Mouse (Mus musculus) MEL (cell line): ENCODE results near the gene Ikzf1. TPM values are rescaled to one million over a fixed set of nuclear protein-coding genes. Genes with fewer than 3 reads are reported as not detected.

Experiments
- DNase-seq: peaks from one replicate; pipeline ENCODE4 v3.0.0; 2011; ENCODE audit warnings: low read depth, low spot score
- H3K27ac ChIP-seq: 2 replicates; pipeline ENCODE4 v1.5.1; 2012; ENCODE audit warnings: low read depth, mild to moderate bottlenecking, control low read depth, low read length, moderate library complexity; ENCODE audit not compliant: control insufficient read depth
- H3K27me3 ChIP-seq, 2 experiments: fragments of 150-350 bp in 1 of 2; sonication (generic) in 1 of 2; 2 replicates each; pipeline ENCODE4 v1.6.1; 2012; ENCODE audit warnings: low read length in 2 of 2, mild to moderate bottlenecking in 2 of 2, improper control_type of control experiment in 1 of 2, moderate library complexity in 1 of 2; ENCODE audit not compliant: insufficient read depth in 2 of 2, control insufficient read depth in 1 of 2
- H3K36me3 ChIP-seq, 2 experiments: 2 replicates each; pipeline ENCODE4 v1.6.1; 2012 to 2014; ENCODE audit warnings: low read length in 2 of 2, improper control_type of control experiment in 1 of 2, inconsistent platforms in 1 of 2, mild to moderate bottlenecking in 1 of 2; ENCODE audit not compliant: insufficient read depth in 2 of 2, control insufficient read depth in 1 of 2
- H3K4me1 ChIP-seq, 2 experiments: fragments of 150-350 bp in 1 of 2; sonication (generic) in 1 of 2; 2 replicates each; pipeline ENCODE4 v1.6.1; 2012; ENCODE audit warnings: low read length in 2 of 2, improper control_type of control experiment in 1 of 2, mild to moderate bottlenecking in 1 of 2; ENCODE audit not compliant: insufficient read depth in 2 of 2, control insufficient read depth in 1 of 2
- H3K4me3 ChIP-seq, 2 experiments: fragments of 150-350 bp in 1 of 2; sonication (generic) in 1 of 2; 2 replicates each; pipeline ENCODE4 v1.5.1; 2012; ENCODE audit warnings: low read depth in 2 of 2, low read length in 2 of 2, mild to moderate bottlenecking in 2 of 2, moderate library complexity in 2 of 2, control low read depth in 1 of 2, improper control_type of control experiment in 1 of 2; ENCODE audit not compliant: control insufficient read depth in 1 of 2, insufficient read depth in 1 of 2
- H3K79me2 ChIP-seq: 2 replicates; pipeline ENCODE4 v1.6.1; 2012; ENCODE audit warnings: mild to moderate bottlenecking, low read length, moderate library complexity; ENCODE audit not compliant: control insufficient read depth, poor library complexity, insufficient read depth
- H3K9ac ChIP-seq: 2 replicates; pipeline ENCODE4 v1.6.1; 2012; ENCODE audit warnings: low read depth, mild to moderate bottlenecking, control low read depth, low read length, moderate library complexity; ENCODE audit not compliant: control insufficient read depth, poor library complexity, severe bottlenecking
- H3K9me3 ChIP-seq: fragments of 150-350 bp; sonication (generic); replicated peaks from 2 replicates; pipeline ENCODE4 v1.6.1; 2012; ENCODE audit warnings: mild to moderate bottlenecking, low read length, improper control_type of control experiment, moderate library complexity; ENCODE audit not compliant: insufficient read depth
- BHLHE40 ChIP-seq: IDR thresholded peaks from 2 replicates; pipeline ENCODE4 v1.6.1; 2012; ENCODE audit warnings: low read depth, mild to moderate bottlenecking, inconsistent platforms, low read length, improper control_type of control experiment, borderline replicate concordance
- CHD1 ChIP-seq: IDR thresholded peaks from 2 replicates; pipeline ENCODE4 v1.6.1; 2012; ENCODE audit warnings: low read depth, mild to moderate bottlenecking, inconsistent platforms, low read length, improper control_type of control experiment
- CHD2 ChIP-seq: IDR thresholded peaks from 2 replicates; pipeline ENCODE4 v1.6.1; 2011; ENCODE audit warnings: low read length, improper control_type of control experiment
- CTCF ChIP-seq, 3 experiments: IDR thresholded peaks in 2 of 3; conservative IDR thresholded peaks in 1 of 3; 2 replicates each; pipeline ENCODE4 v1.5.1; 2011 to 2012; ENCODE audit warnings: low read length in 3 of 3, low read depth in 2 of 3, mild to moderate bottlenecking in 2 of 3, improper control_type of control experiment in 1 of 3, inconsistent platforms in 1 of 3, mixed read lengths in 1 of 3, moderate library complexity in 1 of 3; ENCODE audit not compliant: control insufficient read depth in 1 of 3, insufficient read depth in 1 of 3, poor library complexity in 1 of 3, severe bottlenecking in 1 of 3
- E2F4 ChIP-seq: IDR thresholded peaks from 2 replicates; pipeline ENCODE4 v1.6.1; 2011; ENCODE audit warnings: low read depth, low read length, improper control_type of control experiment, borderline replicate concordance
- ELF1 ChIP-seq: IDR thresholded peaks from 2 replicates; pipeline ENCODE4 v1.6.1; 2014; ENCODE audit warnings: low read depth, mild to moderate bottlenecking, inconsistent platforms, low read length, improper control_type of control experiment, moderate library complexity
- GATA1 ChIP-seq: IDR thresholded peaks from 2 replicates; pipeline ENCODE4 v1.6.1; 2011; ENCODE audit warnings: low read depth, low read length, improper control_type of control experiment
- HCFC1 ChIP-seq: IDR thresholded peaks from 2 replicates; pipeline ENCODE4 v1.6.1; 2012; ENCODE audit warnings: low read depth, mild to moderate bottlenecking, inconsistent platforms, low read length, improper control_type of control experiment, moderate library complexity
- KAT2A ChIP-seq: conservative IDR thresholded peaks from 2 replicates; pipeline ENCODE4 v1.6.1; 2012; ENCODE audit warnings: low read depth, low read length, improper control_type of control experiment, inconsistent platforms
- MAX ChIP-seq: IDR thresholded peaks from 2 replicates; pipeline ENCODE4 v1.6.1; 2011; ENCODE audit warnings: low read length, improper control_type of control experiment
- MXI1 ChIP-seq: IDR thresholded peaks from 2 replicates; pipeline ENCODE4 v1.6.1; 2011; ENCODE audit warnings: mild to moderate bottlenecking, low read depth, low read length, improper control_type of control experiment
- MYB ChIP-seq: IDR thresholded peaks from 2 replicates; pipeline ENCODE4 v1.6.1; 2011; ENCODE audit warnings: mild to moderate bottlenecking, low read depth, low read length, improper control_type of control experiment
- NELFE ChIP-seq: IDR thresholded peaks from 2 replicates; pipeline ENCODE4 v1.6.1; 2011; ENCODE audit warnings: low read depth, low read length, improper control_type of control experiment
- SMC3 ChIP-seq: IDR thresholded peaks from 2 replicates; pipeline ENCODE4 v1.6.1; 2011; ENCODE audit warnings: low read depth, low read length, improper control_type of control experiment
- TBP ChIP-seq: IDR thresholded peaks from 2 replicates; pipeline ENCODE4 v1.8.0; 2011; ENCODE audit warnings: low read depth, low read length, improper control_type of control experiment
- TCF12 ChIP-seq: IDR thresholded peaks from 2 replicates; pipeline ENCODE4 v1.6.1; 2014; ENCODE audit warnings: low read depth, mild to moderate bottlenecking, inconsistent platforms, low read length, improper control_type of control experiment, moderate library complexity
- USF1 ChIP-seq: IDR thresholded peaks from 2 replicates; pipeline ENCODE4 v1.6.1; 2014; ENCODE audit warnings: low read depth, mild to moderate bottlenecking, inconsistent platforms, low read length, improper control_type of control experiment, moderate library complexity
- USF2 ChIP-seq, 2 experiments: IDR thresholded peaks; 2 replicates each; pipeline ENCODE4 v1.6.1; 2011 to 2012; ENCODE audit warnings: improper control_type of control experiment in 2 of 2, low read length in 2 of 2, borderline replicate concordance in 1 of 2, inconsistent platforms in 1 of 2, low read depth in 1 of 2, mild to moderate bottlenecking in 1 of 2; ENCODE audit not compliant: insufficient read depth in 1 of 2
- ZKSCAN1 ChIP-seq: IDR thresholded peaks from 2 replicates; pipeline ENCODE4 v1.6.1; 2012; ENCODE audit warnings: low read depth, mild to moderate bottlenecking, inconsistent platforms, low read length, improper control_type of control experiment, moderate library complexity
- ZMIZ1 ChIP-seq: IDR thresholded peaks from 2 replicates; pipeline ENCODE4 v1.6.1; 2012; ENCODE audit warnings: low read depth, mild to moderate bottlenecking, inconsistent platforms, low read length, improper control_type of control experiment, moderate library complexity
- polyA plus RNA-seq, 2 experiments: library from polyadenylated mRNA; stranded (reverse) in 1 of 2; unstranded in 1 of 2; fragments of >175 nt in 1 of 2; fragments of >200 nt in 1 of 2; gene quantifications; 2 replicates each; pipeline versions ENCODE4 v1.2.1 to v1.2.4; 2012; ENCODE audit warnings: low replicate concordance in 2 of 2, low read depth in 1 of 2; ENCODE audit not compliant: insufficient read length in 2 of 2, insufficient read depth in 1 of 2, missing spikeins in 1 of 2
- total RNA-seq: library from RNA; depleted of rRNA; stranded (reverse); fragments of 300-350 nt; gene quantifications from 2 replicates; pipeline ENCODE4 v1.2.3, GENCODE M21; 2012

Ikzf1 gene
- total and polyA plus RNA-seq, 3 experiments: 28.0 to 128 (median 90.6) TPM

DNA sequence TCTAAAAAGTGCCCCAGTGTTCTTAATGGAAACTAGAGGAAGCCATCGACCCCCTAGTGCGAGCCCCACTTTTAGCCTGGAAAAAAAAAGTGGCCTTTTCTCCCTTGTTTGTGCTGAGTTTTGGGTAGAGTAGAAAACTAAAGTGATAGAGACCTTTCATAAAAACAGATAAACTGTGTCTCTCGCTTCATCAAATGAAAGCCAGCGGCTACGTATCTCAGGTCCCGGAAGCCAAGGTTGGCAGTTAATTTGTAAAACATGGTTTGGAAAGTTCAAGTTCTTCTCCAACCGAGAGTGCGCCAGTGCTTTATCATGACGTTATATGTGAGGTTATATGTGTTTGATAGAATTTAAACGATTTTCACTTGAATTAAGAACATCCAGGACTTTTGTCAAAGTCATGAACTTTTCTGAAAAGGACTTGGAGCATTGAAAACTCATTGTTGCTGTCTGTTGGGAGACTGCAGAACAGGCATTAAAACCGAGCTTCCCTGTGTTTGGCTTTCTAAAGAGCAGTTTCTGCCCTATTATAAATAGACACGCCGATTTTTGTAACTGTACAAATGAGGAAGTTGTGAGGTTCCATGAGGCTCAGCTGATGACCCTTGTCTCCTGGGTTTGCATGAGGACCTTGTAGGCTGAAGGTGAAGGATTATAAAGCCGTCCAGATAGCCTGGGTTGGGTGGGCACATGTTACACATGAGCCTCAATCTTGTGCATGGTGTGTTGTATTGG is 6.7 kb downstream of the Ikzf1 start (continued):
- TF ChIP-seq CTCF (IDR thresholded peaks at IDR 0.05 in 2 of 3, conservative IDR thresholded peaks at IDR 0.05 in 1 of 3; ENCODE audit: control insufficient read depth in 1 of 3, insufficient read depth in 1 of 3, low read depth in 2 of 3, low read length in 3 of 3, poor library complexity in 1 of 3, severe bottlenecking in 1 of 3) (no peak), TBP (peak; percentile 94), KAT2A (0 out of 2 replicates have a peak, but pooled peaks have one; percentile 15), ZKSCAN1 (0 out of 2 replicates have a peak, but pooled peaks have one; percentile 11), CHD1 (no peak)

DNA sequence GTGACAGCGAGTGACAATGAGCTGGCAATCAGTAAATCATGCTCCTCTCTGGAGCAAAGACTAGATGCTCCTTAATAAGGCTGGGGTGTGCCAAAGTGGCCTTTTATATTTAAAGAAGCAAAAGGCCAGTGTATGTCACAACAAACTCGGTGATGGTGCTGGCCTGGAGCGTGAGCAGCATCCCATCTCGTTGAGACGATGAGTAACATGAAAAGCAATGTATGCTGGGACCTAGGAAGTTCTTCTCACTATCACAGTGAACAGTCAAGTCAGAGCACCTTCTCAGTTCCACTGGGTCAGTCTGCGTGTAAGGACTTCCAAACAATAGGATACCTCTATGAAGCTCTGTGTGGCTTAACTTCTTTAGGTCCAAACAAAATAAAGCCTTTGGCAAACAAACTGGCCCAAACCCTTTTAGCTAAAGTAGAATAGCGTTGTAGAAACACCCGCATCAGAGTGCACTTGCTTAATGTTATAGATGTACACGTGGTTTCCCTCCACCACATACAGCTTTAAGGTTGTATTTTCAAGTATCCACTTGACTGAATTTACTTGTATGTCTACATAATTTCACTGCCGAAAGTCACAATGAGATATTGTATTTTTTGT is 7.9 kb downstream of the Ikzf1 start:
- peak overlapping the region; percentile 62 for H3K27ac ChIP-seq
- no peak for TF ChIP-seq MXI1
- no peak for TF ChIP-seq TCF12
- no peak for TF ChIP-seq CTCF (IDR thresholded peaks at IDR 0.05 in 2 of 3, conservative IDR thresholded peaks at IDR 0.05 in 1 of 3; ENCODE audit: control insufficient read depth in 1 of 3, insufficient read depth in 1 of 3, low read depth in 2 of 3, low read length in 3 of 3, poor library complexity in 1 of 3, severe bottlenecking in 1 of 3)
- TF ChIP-seq ZKSCAN1: no peak
- no peak for TF ChIP-seq CHD2
- no peak for TF ChIP-seq SMC3
- TF ChIP-seq BHLHE40: no peak
- no peak for TF ChIP-seq ELF1
- TF ChIP-seq NELFE: no peak
- TF ChIP-seq E2F4: no peak
- no peak for TF ChIP-seq MYB
- no peak for TF ChIP-seq USF2 (IDR thresholded peaks at IDR 0.05; ENCODE audit: borderline replicate concordance in 1 of 2, insufficient read depth in 1 of 2, low read depth in 1 of 2, low read length in 2 of 2)
- no peak for TF ChIP-seq GATA1
- no peak for TF ChIP-seq USF1
- no peak for TF ChIP-seq ZMIZ1
- no peak for TF ChIP-seq HCFC1
- TF ChIP-seq MAX: no peak
- H3K36me3 ChIP-seq: peaks cover 3 to 79% of the 10 kb centered on the region in 2 experiments; a peak in 3 of 4 replicates
- H3K79me2 ChIP-seq: peaks cover 90% of the 10 kb centered on the region
- H3K27me3 ChIP-seq: no peaks in the 10 kb centered on the region
- H3K4me3 ChIP-seq: no peak overlapping the region; a peak in 1 of 4 replicates
- H3K4me1 ChIP-seq: peaks cover 46 to 65% of the 10 kb centered on the region in 2 experiments
- H3K9me3 ChIP-seq: no peaks in the 10 kb centered on the region
- H3K9ac ChIP-seq: peak overlapping the region; percentile 15; the same call in 1 of the 2 replicates
- peak; percentile 54 for DNase-seq
